Mouse (Mus musculus) thymus, postnatal 36 days (tissue): ENCODE results near the gene Ffar4.
A peak's percentile ranks its signal among the peaks of the same experiment; 100 is the strongest.

Source experiments
- DNase-seq, 2 experiments: peaks; one replicate each; pipeline ENCODE4 v3.0.0; 2022; ENCODE audit warnings: mixed read lengths in 2 of 2

Gene Ffar4

DNA sequence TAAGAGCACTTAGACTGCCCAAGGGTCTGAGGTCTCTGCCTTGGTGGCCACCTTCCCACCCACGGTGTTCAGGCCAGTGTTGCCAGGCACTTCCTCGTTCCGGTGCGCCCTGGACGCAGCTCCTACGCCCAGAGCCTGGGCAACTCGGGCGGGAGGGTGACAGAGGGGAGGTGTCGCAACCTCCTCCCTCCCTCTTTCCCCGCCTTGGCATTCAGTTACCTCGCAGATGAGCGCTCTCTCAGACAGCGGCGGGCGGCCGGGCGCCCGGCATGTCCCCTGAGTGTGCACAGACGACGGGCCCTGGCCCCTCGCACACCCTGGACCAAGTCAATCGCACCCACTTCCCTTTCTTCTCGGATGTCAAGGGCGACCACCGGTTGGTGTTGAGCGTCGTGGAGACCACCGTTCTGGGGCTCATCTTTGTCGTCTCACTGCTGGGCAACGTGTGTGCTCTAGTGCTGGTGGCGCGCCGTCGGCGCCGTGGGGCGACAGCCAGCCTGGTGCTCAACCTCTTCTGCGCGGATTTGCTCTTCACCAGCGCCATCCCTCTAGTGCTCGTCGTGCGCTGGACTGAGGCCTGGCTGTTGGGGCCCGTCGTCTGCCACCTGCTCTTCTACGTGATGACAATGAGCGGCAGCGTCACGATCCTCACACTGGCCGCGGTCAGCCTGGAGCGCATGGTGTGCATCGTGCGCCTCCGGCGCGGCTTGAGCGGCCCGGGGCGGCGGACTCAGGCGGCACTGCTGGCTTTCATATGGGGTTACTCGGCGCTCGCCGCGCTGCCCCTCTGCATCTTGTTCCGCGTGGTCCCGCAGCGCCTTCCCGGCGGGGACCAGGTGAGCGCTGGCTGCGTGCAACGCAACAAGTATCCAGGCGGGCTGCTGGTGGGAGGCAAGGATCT is at the start of gene Ffar4:
Gene Ffar4, plus strand, starts transcription at position 214 of the 901 bp plus-strand sequence.
- no peak for DNase-seq

DNA sequence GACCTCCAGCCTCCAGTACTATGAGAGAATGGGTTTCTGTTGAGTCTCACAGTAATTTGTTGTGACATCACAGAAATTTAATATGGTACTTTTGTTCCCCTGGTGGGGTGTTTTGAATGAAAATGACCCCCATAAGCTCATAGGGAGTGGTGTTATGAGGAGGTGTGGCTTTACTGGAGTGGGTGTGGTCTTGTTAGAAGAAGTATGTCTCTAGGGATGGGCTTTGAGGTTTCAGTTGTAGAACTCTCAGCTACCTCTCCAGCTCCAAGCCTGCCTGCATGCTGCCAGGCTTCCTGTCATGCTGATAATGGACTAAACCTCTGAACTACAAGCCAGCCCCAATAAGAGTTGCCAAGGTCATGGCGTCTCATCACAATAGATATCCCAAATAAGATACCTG is 47.2 kb upstream of the Ffar4 start:
- DNase-seq, result no peak

GRCm38 (mm10) chr19:38053227-38054041 is 43.4 kb upstream of the Ffar4 start:
- no peak for DNase-seq

DNA sequence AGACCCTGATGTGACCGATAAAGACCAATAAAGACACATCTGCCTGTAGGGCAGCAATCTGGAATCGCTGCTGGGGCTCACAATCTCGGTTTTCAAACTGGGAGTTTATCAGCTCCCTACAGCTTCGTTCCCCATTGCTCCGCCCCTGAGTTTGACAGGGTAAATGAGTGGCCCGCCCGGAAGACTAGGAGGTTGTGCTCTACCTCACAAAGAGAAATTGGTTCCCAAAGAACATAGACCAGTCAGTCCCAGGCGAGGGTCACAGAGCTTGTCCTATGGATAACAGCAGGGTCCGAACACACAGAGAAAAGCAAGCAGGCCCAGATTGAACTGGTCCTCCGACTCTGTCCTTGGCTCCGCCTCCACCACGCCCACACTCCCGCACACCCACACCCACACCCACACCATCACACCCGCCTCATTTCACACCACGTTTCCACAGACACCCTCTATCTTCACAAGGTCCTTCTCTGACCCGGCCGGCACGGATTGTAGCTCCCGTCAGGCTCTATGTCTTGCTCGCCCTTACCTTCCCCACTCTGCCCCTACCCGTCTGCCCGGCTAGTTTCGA is 42.6 kb upstream of the Ffar4 start:
- DNase-seq, result peak in 1 of 2 experiments; percentile 80

DNA sequence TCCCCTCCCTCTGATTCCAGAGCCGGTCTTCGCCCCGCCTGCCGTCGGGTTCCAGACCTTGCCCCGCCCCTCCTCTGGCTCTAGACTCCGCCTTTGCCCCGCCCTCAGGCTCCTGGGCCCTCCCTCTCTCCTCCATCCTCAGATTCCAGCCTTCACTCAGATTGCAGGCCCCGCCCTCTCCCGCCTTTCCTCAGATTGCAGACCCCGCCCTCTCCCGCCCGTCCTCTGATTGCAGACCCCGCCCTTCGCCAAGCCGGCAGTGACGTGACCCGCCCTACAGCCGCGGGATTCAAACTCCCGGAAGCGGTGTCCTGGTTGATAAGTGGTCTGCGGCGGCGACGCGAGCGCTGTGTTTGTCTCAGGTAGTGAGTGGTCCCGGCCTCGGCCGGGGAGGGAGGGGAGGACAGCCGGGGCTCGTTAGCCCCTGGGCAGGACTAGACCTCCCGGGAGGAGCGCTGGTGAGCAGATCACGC is 42.1 kb upstream of the Ffar4 start, which contains the start of gene Cep55:
Gene Cep55, plus strand, starts transcription at position 292 of the 473 bp plus-strand sequence.
- DNase-seq, result peak; percentile 97

GRCm38 (mm10) chr19:38055798-38056197 is 41.1 kb upstream of the Ffar4 start:
- no peak for DNase-seq

DNA sequence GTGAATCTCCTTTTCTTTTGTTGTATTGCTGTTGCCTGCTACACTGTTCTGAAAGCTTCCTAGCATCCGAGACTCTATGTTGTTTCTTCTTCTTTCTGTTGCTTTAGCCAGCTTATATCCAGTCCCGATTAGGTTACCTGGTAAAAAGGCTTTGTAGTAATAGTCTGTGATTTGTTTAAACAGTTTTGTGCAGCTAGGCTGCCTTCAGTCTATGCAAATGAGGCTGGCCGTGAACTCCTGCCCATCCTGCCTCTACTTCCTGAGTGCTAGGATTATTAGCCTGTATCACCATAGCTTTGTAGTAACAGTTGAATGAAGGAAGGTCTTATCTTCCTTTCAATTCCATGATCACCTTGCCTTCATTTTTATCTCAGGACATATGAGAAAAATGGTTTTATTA is 40.6 kb upstream of the Ffar4 start:
- DNase-seq, result no peak

DNA sequence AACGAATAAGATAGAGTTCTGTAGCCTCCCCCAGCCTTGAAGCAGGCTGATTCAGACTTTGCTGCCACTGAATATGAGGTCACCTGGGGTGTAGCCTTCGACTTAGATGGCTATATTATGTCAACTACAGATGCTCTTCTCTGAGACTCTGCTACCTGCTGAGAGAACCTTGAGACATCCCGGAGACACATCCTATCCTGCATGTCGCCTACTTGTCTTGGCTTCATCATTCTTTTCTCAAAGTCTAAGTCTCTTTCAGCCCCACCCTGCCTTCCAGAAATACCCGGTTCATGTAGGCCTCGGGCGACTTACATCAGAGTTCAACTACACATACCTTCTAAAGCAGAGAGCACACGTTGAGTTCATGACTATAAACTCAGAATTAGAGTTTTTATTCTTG is 39.9 kb upstream of the Ffar4 start:
- no peak for DNase-seq

DNA sequence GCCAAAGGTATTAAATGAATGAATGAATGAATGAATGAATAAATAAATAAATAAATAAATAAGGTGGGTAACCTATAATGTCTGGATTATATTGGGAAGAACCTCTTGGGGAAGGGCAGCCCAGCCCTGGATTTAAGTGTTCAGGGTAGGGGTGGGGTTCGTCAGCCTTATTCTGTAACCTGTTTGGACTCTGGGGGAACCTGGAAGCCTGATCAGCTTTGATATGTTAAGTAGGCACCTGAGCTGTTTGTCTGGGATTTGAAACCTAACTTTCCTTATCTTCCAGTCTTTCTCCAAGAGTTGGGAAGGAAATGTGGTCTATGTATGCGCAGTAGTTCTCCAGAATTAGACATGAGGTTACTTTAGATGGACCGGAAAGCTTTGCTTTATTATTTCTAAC is 33.7 kb upstream of the Ffar4 start:
- DNase-seq, result no peak

DNA sequence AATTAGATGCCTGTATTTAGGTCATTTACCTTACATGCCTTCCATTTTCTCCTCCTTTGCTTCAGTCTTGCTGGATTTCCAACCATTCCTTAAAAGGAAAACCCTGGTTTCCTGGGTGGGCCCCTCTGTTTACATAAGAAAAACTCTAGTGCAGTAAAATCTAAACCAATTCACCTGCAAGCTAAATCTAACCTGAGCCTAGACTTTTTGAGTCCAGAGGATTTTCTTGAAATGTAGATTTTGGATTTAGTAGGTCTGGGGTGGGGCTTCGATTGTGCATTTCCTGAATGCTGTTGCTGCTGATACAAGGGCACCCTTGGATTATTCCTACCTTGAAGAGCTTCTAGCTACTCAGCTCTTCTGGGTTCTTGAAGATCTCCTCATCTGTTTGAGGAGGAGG is 32.8 kb upstream of the Ffar4 start:
- no peak for DNase-seq

DNA sequence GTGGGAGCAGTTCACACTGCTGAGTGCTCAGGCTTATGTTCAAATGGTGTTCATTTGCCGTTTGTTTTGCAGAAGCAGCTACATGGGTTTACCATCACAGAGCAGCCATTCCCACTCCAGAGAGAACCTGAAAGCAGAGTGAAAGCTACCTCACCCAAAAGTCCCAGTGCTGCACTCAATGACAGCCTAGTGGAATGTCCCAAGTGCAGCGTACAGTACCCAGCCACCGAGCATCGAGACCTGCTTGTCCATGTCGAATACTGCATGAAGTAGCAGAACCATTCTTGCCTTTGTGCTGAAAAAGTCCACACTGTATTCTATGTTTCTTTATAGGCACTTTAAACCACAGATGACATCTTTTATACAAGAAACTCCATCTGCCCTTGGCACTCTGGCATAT is 23.6 kb upstream of the Ffar4 start:
- no peak for DNase-seq

DNA sequence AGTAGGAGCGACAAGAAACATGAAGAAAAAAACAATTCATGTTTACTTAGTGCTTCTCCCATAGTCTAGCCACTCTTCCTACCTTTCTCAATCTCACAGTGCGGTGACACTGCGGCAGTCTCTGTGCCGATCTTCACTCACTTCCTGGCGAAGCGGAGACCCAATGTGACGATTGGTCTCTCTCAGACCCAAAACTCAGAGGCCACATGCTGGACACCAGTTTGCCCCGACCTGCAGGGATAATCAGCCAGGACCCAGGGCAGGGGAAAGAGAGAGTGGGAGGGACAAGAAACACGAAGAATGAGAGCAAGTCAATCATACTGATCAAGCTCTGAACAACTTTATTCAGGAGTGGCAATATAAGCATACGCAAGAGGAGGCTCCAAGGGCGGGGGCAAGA is 21.8 kb upstream of the Ffar4 start:
- DNase-seq, result no peak

- DNase-seq, result no peak
Observed at GRCm38 (mm10) chr19:38076251-38076650, 20.6 kb upstream of the Ffar4 start.

GRCm38 (mm10) chr19:38077851-38078540 is 18.9 kb upstream of the Ffar4 start:
- no peak for DNase-seq

- no peak for DNase-seq
Observed at GRCm38 (mm10) chr19:38081361-38081760, 15.5 kb upstream of the Ffar4 start.

- DNase-seq, result no peak
Observed at GRCm38 (mm10) chr19:38082931-38083525, 13.8 kb upstream of the Ffar4 start.

DNA sequence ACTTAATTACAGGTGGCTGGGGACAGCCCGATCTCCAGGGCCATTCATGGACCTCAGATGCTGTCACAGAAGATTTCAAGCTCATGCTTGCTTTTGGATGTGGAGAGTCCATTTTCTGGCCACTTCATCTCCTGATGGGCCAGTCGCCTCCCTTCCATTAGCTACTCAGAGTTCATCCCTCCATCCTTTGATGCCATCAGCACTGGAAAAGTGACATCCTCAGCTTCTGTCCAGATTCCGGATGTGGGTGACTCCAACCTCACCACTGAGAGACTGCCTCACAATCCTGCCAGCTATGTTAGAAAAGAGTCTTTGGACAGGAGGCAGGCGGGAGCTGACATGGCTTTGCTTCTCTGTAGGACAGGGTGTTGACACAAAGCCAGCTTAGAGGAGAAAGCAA is 11.0 kb upstream of the Ffar4 start:
- DNase-seq, result no peak

GRCm38 (mm10) chr19:38086948-38087551 is 9.8 kb upstream of the Ffar4 start:
- no peak for DNase-seq

GRCm38 (mm10) chr19:38089358-38089757 is 7.5 kb upstream of the Ffar4 start:
- no peak for DNase-seq

DNA sequence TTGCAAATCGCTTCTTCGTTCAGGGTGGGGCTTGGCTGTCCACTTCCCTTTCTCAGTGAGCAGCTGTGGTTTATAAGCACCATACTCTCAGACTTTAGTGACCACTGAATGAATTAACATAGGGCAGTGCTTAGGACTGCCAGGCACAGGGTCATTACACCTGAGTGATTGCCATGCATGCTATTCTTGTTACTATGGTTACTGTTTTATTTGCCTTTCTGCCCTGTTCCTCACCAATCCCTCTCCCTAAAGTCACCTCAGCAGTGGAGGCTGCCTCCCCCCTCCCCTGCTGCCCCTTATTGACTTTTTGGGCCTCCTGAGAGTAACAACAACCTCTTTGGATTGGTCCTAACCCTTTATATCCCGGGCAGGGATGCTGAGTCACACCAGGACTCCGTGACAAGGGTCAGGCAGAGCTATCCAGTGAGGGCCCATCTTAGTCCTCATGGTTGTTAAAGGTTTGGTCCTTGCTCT is 5.3 kb upstream of the Ffar4 start:
- no peak for DNase-seq

GRCm38 (mm10) chr19:38096231-38096630 is 640 bp upstream of the Ffar4 start:
- no peak for DNase-seq

DNA sequence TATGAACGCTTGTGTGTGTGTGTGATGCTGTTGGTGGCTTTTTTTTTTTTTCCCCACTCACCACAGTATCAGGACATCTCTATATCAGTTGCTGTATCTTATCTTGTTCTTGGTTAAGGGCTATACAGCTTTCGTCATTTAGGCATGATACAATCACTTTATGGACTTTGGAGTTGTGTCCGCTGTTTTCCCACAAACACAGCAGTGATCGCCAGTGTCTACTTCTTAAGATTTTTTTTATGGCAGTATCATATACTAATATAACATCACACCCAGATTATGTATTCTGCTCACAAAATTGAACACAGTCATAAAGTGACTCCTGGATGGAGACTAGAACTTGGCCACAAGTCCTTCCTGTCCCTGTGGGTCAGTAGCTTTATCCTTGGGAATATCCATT is 11.0 kb downstream of the Ffar4 start:
- DNase-seq, result no peak
